ENCODE assay signal across 27 mouse cellular contexts in genomic region chrX:10331749-10332148, GRCm38 (mm10).
A peak's percentile ranks its signal among the peaks of the same experiment; 100 is the strongest.
DNase-seq lines count a peak whose midpoint lies in the region; ATAC-seq and TF ChIP-seq lines count a peak whose summit lies in the region.
"Had no signal": no experiment of that assay in that cellular context is flagged by ENCODE, and none has a peak within 500 bp of the region (broad histone marks: within the 10 kb centered on the region; RNA-seq: fewer than 3 reads in every experiment).

No protein-coding gene starts in this region.

- H3K4me1 ChIP-seq in bone marrow macrophage, adult 2 months (ENCODE audit: control insufficient read depth, insufficient read depth, low read length) = peaks cover 3% of the 10 kb centered on the region
- no peaks in the 10 kb centered on the region for H3K4me1 ChIP-seq in forebrain, embryonic 16.5 days (replicated peaks; ENCODE audit: control insufficient read depth, insufficient read depth, low read length)
- H3K4me1 ChIP-seq: embryonic facial prominence, embryonic 10.5 days; embryonic facial prominence, embryonic 12.5 days; forebrain, embryonic 12.5 days had no signal

- DNase-seq in gastrocnemius, adult 2 months = no peak
- no peak for DNase-seq in gastrocnemius, postnatal 14 days
- DNase-seq in kidney, postnatal 10 days = no peak
- no peak for DNase-seq in lung, postnatal 10 days
- DNase-seq: adrenal gland, postnatal 10 days; adrenal gland, postnatal 25 days; B cell, adult 2 months; cerebellum, adult 11 months; cerebellum, adult 18-20 months; cerebellum, adult 8-10 months; cerebellum, adult 9-11 months; cerebellum, postnatal 14 days; cerebellum, postnatal 36 days; forebrain, postnatal 0 days had no signal

- H3K9ac ChIP-seq in forebrain, embryonic 16.5 days (replicated peaks; ENCODE audit: low read depth, low read length) = no peak overlapping the region
- H3K9ac ChIP-seq: embryonic facial prominence, embryonic 12.5 days; forebrain, embryonic 12.5 days; forebrain, postnatal 0 days had no signal

- TF ChIP-seq POLR2A in bone marrow macrophage, adult 2 months (IDR thresholded peaks at IDR 0.05; ENCODE audit: borderline replicate concordance, low read depth, low read length) = no peak

- H3K4me2 ChIP-seq in forebrain, embryonic 16.5 days (ENCODE audit: low read length) = no peak overlapping the region
- H3K4me2 ChIP-seq: embryonic facial prominence, embryonic 12.5 days; forebrain, embryonic 12.5 days had no signal

- no peak overlapping the region for H3K4me3 ChIP-seq in gastrocnemius, adult 2 months
- no peak overlapping the region for H3K4me3 ChIP-seq in bone marrow macrophage, adult 2 months (ENCODE audit: insufficient read depth, low read length)
- H3K4me3 ChIP-seq in forebrain, embryonic 16.5 days (replicated peaks; ENCODE audit: low read length) = no peak overlapping the region
- H3K4me3 ChIP-seq: embryonic facial prominence, embryonic 10.5 days; embryonic facial prominence, embryonic 12.5 days; forebrain, embryonic 12.5 days had no signal

- ATAC-seq in common myeloid progenitor, adult 5-6 weeks (replicated peaks; ENCODE audit: low read depth, poor library complexity, severe bottlenecking) = peak; percentile 47
- ATAC-seq in megakaryocyte, adult 5-6 weeks (ENCODE audit: poor library complexity, severe bottlenecking) = peak; percentile 73
- ATAC-seq in forebrain, embryonic 16.5 days = no peak
- ATAC-seq: activated CD4-positive, CD25-positive, alpha-beta regulatory T cell, adult 4 months; CD4-positive, CD25-positive, alpha-beta regulatory T cell, adult 4 months; forebrain, embryonic 14.5 days; forebrain, postnatal 0 days; Patski had no signal

- H3K36me3 ChIP-seq in forebrain, embryonic 16.5 days (ENCODE audit: control insufficient read depth, insufficient read depth) = no peaks in the 10 kb centered on the region
- H3K36me3 ChIP-seq: embryonic facial prominence, embryonic 10.5 days; embryonic facial prominence, embryonic 12.5 days; forebrain, embryonic 12.5 days; G1E had no signal

- TF ChIP-seq CTCF in gastrocnemius, adult 2 months (IDR thresholded peaks at IDR 0.05) = no peak
- no peak for TF ChIP-seq CTCF in bone marrow macrophage, adult 2 months (IDR thresholded peaks at IDR 0.05; ENCODE audit: low read depth, low read length)

- H3K27ac ChIP-seq in gastrocnemius, adult 2 months = peak overlapping the region; percentile 38; the same call in 1 of the 2 replicates
- peak overlapping the region; percentile 60 for H3K27ac ChIP-seq in bone marrow macrophage, adult 2 months (ENCODE audit: insufficient read depth, low read depth, low read length)
- no peak overlapping the region for H3K27ac ChIP-seq in forebrain, embryonic 16.5 days (ENCODE audit: low read length)
- H3K27ac ChIP-seq: embryonic facial prominence, embryonic 10.5 days; embryonic facial prominence, embryonic 12.5 days; forebrain, embryonic 12.5 days had no signal

- H3K27me3 ChIP-seq in forebrain, embryonic 16.5 days (replicated peaks; ENCODE audit: control insufficient read depth, insufficient read depth, low read length) = no peaks in the 10 kb centered on the region
- H3K27me3 ChIP-seq: CH12.LX; embryonic facial prominence, embryonic 12.5 days; forebrain, embryonic 12.5 days had no signal

- 88% methylated on average over 1 of the region's 1 CpGs for WGBS in forebrain, embryonic 16.5 days

- no peaks in the 10 kb centered on the region for H3K9me3 ChIP-seq in forebrain, embryonic 16.5 days (ENCODE audit: control insufficient read depth, low read length)
- H3K9me3 ChIP-seq: embryonic facial prominence, embryonic 10.5 days; embryonic facial prominence, embryonic 12.5 days; forebrain, embryonic 12.5 days; G1E had no signal

- intact Hi-C loops in gastrocnemius, adult 2 months (cut with DNase I) = no loop called here
- intact Hi-C loops in gastrocnemius, postnatal 14 days (cut with DNase I; ENCODE audit: low total_unique reads) = no loop called here
